ENCODE assay signal across 7 mouse cellular contexts in the genomic region with DNA sequence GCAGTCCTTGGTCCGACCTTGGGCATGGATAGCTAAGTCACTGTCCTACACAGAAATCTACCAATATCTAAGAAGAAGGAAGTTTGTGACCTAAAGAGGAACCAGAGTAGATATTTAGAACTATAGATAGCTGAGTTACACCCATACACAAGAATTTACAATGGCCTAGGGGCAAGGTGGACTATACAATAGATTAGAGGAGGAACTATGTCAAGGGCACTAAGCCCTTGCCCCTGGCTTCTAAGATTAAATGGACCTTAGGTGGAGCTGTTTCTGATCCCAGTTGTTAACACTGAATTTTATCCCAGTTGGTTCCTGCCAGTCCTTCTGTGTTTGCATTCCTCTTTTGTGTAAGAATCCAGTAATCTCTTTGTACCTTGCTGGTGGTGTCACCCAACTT.
DNase-seq lines count a peak whose midpoint lies in the region; TF ChIP-seq lines count a peak whose summit lies in the region.
"Not testable (repeated sequence)": the region's sequence is repeated elsewhere in the genome, so short reads cannot be mapped to it uniquely, and the experiment has no call there.

No protein-coding gene starts in this region.

- H3K9ac ChIP-seq in ES-Bruce4 (ENCODE audit: low read depth, poor library complexity, severe bottlenecking); ES-E14 (ENCODE audit: insufficient read depth, low read depth, low read length, poor library complexity, severe bottlenecking); MEL (ENCODE audit: control insufficient read depth, low read depth, low read length, poor library complexity, severe bottlenecking): not testable (repeated sequence)

- not testable (repeated sequence) for H3K79me2 ChIP-seq in MEL (ENCODE audit: control insufficient read depth, insufficient read depth, low read length, poor library complexity)

- H3K9me3 ChIP-seq in ES-Bruce4 (replicated peaks; ENCODE audit: control insufficient read depth, insufficient read depth, low read length, poor library complexity, severe bottlenecking); ES-E14 (ENCODE audit: control insufficient read depth, insufficient read depth, low read depth, low read length); MEL (replicated peaks; ENCODE audit: insufficient read depth, low read length): not testable (repeated sequence)

- TF ChIP-seq CTCF in ES-Bruce4 (IDR thresholded peaks at IDR 0.05; ENCODE audit: low read depth, low read length); MEL (IDR thresholded peaks at IDR 0.05 in 2 of 3, conservative IDR thresholded peaks at IDR 0.05 in 1 of 3; ENCODE audit: control insufficient read depth in 1 of 3, insufficient read depth in 1 of 3, low read depth in 2 of 3, low read length in 3 of 3, poor library complexity in 1 of 3, severe bottlenecking in 1 of 3): not testable (repeated sequence)

- H3K27ac ChIP-seq in ES-Bruce4 (ENCODE audit: insufficient read depth, low read length), result peak overlapping the region; percentile 17; the same call in 1 of the 2 replicates
- H3K27ac ChIP-seq in ES-E14 (ENCODE audit: insufficient read depth, low read depth, low read length, poor library complexity, severe bottlenecking); MEL (ENCODE audit: control insufficient read depth, low read depth, low read length): not testable (repeated sequence)

- not testable (repeated sequence) for H3K4me3 ChIP-seq in ES-Bruce4 (ENCODE audit: low read depth, low read length); ES-E14 (ENCODE audit: insufficient read depth in 1 of 2, low read depth in 1 of 2, low read length in 2 of 2, poor library complexity in 1 of 2, severe bottlenecking in 1 of 2); MEL (ENCODE audit: control insufficient read depth in 1 of 2, insufficient read depth in 1 of 2, low read depth in 2 of 2, low read length in 2 of 2)

- TF ChIP-seq POLR2A in ES-Bruce4 (IDR thresholded peaks at IDR 0.05; ENCODE audit: insufficient read depth, low read length); MEL (IDR thresholded peaks at IDR 0.05; ENCODE audit: control insufficient read depth in 1 of 2, insufficient read depth in 1 of 2, low read depth in 1 of 2, low read length in 2 of 2, poor library complexity in 1 of 2): not testable (repeated sequence)

- H3K27me3 ChIP-seq in ES-Bruce4 (ENCODE audit: control insufficient read depth, insufficient read depth, low read length, poor library complexity, severe bottlenecking); MEL (ENCODE audit: control insufficient read depth in 1 of 2, insufficient read depth in 2 of 2, low read length in 2 of 2): not testable (repeated sequence)

- not testable (repeated sequence) for H3K36me3 ChIP-seq in ES-Bruce4 (ENCODE audit: control insufficient read depth, insufficient read depth, low read length, poor library complexity, severe bottlenecking); ES-E14 (ENCODE audit: control insufficient read depth, insufficient read depth, low read length, poor library complexity, severe bottlenecking); MEL (ENCODE audit: control insufficient read depth in 1 of 2, insufficient read depth in 2 of 2, low read length in 2 of 2)

- DNase-seq in ES-CJ7 (ENCODE audit: low read depth, low spot score), result peak; percentile 38
- DNase-seq in ES-E14 (ENCODE audit: low read depth, low spot score), result peak; percentile 51
- peak; percentile 27 for DNase-seq in MEL (ENCODE audit: low read depth, low spot score)
- DNase-seq in MEL-GATA-1-ER (ENCODE audit: extremely low read depth, low read depth), result peak; percentile 62
- peak; percentile 23 for DNase-seq in R1 (ENCODE audit: low read depth, low spot score)
- peak; percentile 86 for DNase-seq in ZHBTc4 (ENCODE audit: low read depth, low spot score)

- not testable (repeated sequence) for H3K4me1 ChIP-seq in ES-Bruce4 (ENCODE audit: control insufficient read depth, insufficient read depth, low read length); ES-E14 (ENCODE audit: control insufficient read depth in 2 of 2, insufficient read depth in 2 of 2, low read length in 2 of 2, poor library complexity in 1 of 2); MEL (ENCODE audit: control insufficient read depth in 1 of 2, insufficient read depth in 2 of 2, low read length in 2 of 2)

- in situ Hi-C loops in ES-E14 (cut with MboI; ENCODE audit: low sequenced_read_pairs in 2 of 2, unreplicated experiment in 2 of 2), result not testable (repeated sequence)

- not testable (repeated sequence) for TF ChIP-seq EP300 in ES-Bruce4 (IDR thresholded peaks at IDR 0.05; ENCODE audit: insufficient read depth, low read depth, low read length)
- TF ChIP-seq EP300 in MEL (IDR thresholded peaks at IDR 0.05; ENCODE audit: low read depth in 1 of 2, low read length in 2 of 2), result peak in 1 of 2 experiments; percentile 31; a peak in 1 of 4 replicates

- TF ChIP-seq RAD21 in MEL (IDR thresholded peaks at IDR 0.05; ENCODE audit: low read depth, low read length), result not testable (repeated sequence)

Comparison
In these comparisons a context has a peak if more than half of its experiments do, and no peak if none do; other contexts are left out.
1. DNase-seq: peak in every context shown above with its lines; median percentile 86 in ZHBTc4; 62 in MEL-GATA-1-ER; 51 in ES-E14; 38 in ES-CJ7; 27 in MEL; 23 in R1.